ENCODE assay signal across 8 mouse cellular contexts in the genomic region with DNA sequence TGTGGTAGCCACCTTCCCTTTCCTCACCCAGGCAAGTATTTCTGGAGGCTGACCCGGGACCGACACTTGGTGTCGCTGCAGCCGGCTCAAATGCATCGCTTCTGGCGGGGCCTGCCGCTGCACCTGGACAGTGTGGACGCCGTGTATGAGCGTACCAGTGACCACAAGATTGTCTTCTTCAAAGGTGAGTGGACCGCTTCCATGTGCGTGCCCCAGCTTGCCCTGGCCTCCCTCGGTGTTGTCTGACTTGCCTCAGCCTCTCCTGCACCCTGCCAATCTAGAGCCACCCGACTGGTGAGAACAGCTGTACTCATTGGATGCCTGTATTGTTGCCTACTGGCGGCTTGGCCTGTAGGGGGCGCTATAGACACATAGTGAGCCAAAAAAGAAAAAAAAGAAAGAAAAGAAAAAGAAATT. TPM values are rescaled to one million over a fixed set of nuclear protein-coding genes. Genes with fewer than 3 reads are reported as not detected.
DNase-seq lines count a peak whose midpoint lies in the region; ATAC-seq lines count a peak whose summit lies in the region.
"Had no signal": no experiment of that assay in that cellular context is flagged by ENCODE, and none has a peak within 500 bp of the region (broad histone marks: within the 10 kb centered on the region; RNA-seq: fewer than 3 reads in every experiment).

No protein-coding gene starts in this region.

- no peaks in the 10 kb centered on the region for H3K27me3 ChIP-seq in kidney, embryonic 14.5 days (ENCODE audit: control insufficient read depth, insufficient read depth, low read length)
- H3K27me3 ChIP-seq in liver, embryonic 11.5 days (replicated peaks; ENCODE audit: control insufficient read depth, insufficient read depth, low read length), result no peaks in the 10 kb centered on the region

- no peak overlapping the region for H3K4me3 ChIP-seq in kidney, embryonic 14.5 days (ENCODE audit: low read length)
- H3K4me3 ChIP-seq in liver, embryonic 11.5 days (ENCODE audit: low read depth, low read length), result no peak overlapping the region
- H3K4me3 ChIP-seq: myocyte had no signal

- H3K36me3 ChIP-seq in kidney, embryonic 14.5 days (ENCODE audit: control insufficient read depth, insufficient read depth, low read length), result no peaks in the 10 kb centered on the region
- H3K36me3 ChIP-seq in liver, embryonic 11.5 days (ENCODE audit: control insufficient read depth, insufficient read depth, low read length), result no peaks in the 10 kb centered on the region

- no peak overlapping the region for H3K4me2 ChIP-seq in kidney, embryonic 14.5 days (replicated peaks; ENCODE audit: low read depth, low read length)
- H3K4me2 ChIP-seq in liver, embryonic 11.5 days, result peak overlapping the region; percentile 34; the same call in 1 of the 2 replicates

- H3K27ac ChIP-seq in kidney, embryonic 14.5 days (ENCODE audit: low read depth, low read length), result no peak overlapping the region
- no peak overlapping the region for H3K27ac ChIP-seq in liver, embryonic 11.5 days (ENCODE audit: low read depth, low read length)

- H3K9ac ChIP-seq in kidney, embryonic 14.5 days (ENCODE audit: low read depth, low read length), result no peak overlapping the region
- H3K9ac ChIP-seq in liver, embryonic 11.5 days (ENCODE audit: low read depth, low read length), result no peak overlapping the region

- 31% methylated on average over 16 of the region's 16 CpGs for WGBS in kidney, embryonic 14.5 days
- WGBS in liver, embryonic 11.5 days, result 46% methylated on average over 16 of the region's 16 CpGs

- ATAC-seq in kidney, embryonic 14.5 days (ENCODE audit: low FRiP score, low TSS enrichment), result no peak
- ATAC-seq in common myeloid progenitor, adult 5-6 weeks (replicated peaks; ENCODE audit: low read depth, poor library complexity, severe bottlenecking), result 0 out of 2 replicates have a peak, but pooled peaks have one; percentile 32
- ATAC-seq in liver, embryonic 11.5 days (replicated peaks; ENCODE audit: low FRiP score), result 0 out of 2 replicates have a peak, but pooled peaks have one; percentile 31
- ATAC-seq in megakaryocyte, adult 5-6 weeks (ENCODE audit: poor library complexity, severe bottlenecking), result no peak
- no peak for ATAC-seq in erythroid progenitor cell, adult 5-6 weeks (replicated peaks; ENCODE audit: low FRiP score, poor library complexity, severe bottlenecking)

- no peaks in the 10 kb centered on the region for H3K4me1 ChIP-seq in kidney, embryonic 14.5 days (ENCODE audit: control insufficient read depth, insufficient read depth, low read length)
- no peaks in the 10 kb centered on the region for H3K4me1 ChIP-seq in liver, embryonic 11.5 days (replicated peaks; ENCODE audit: control insufficient read depth, insufficient read depth, low read length)

- H3K9me3 ChIP-seq in kidney, embryonic 14.5 days (ENCODE audit: control insufficient read depth, low read length), result no peaks in the 10 kb centered on the region
- H3K9me3 ChIP-seq in liver, embryonic 11.5 days (ENCODE audit: control insufficient read depth, low read length), result no peaks in the 10 kb centered on the region

- peak; percentile 21 for DNase-seq in kidney, adult 11 months
- peak; percentile 67 for DNase-seq in ES-CJ7 (ENCODE audit: low read depth, low spot score)
- DNase-seq in liver, embryonic 11.5 days (ENCODE audit: low spot score), result no peak

RNA-seq across cellular contexts. Expression of a gene that starts 18.1 kb away (rescaled TPM):
- polyA plus RNA-seq in kidney, embryonic 14.5 days (2014; fragmentation: Nextera tagmentation; extraction: Ambion mirVana), result 2.0 TPM in 2 replicates
- 0.05 TPM in 1 of 2 replicates, not detected in the other for total RNA-seq in common myeloid progenitor, adult 5-6 weeks (2017)
- polyA plus RNA-seq in liver, embryonic 11.5 days (2014; fragmentation: Nextera tagmentation; extraction: Ambion mirVana), result 0.44 and 0.67 TPM in 2 replicates
- 0.18 and 0.49 TPM in 2 replicates for total RNA-seq in megakaryocyte, adult 5-6 weeks (2015)
- total RNA-seq in megakaryocyte, adult 5-6 weeks (2017), result 0.04 TPM in 2 replicates
- not detected in 2 replicates for total RNA-seq in erythroid progenitor cell, adult 5-6 weeks (2015; ENCODE audit: low replicate concordance)
- total RNA-seq in erythroid progenitor cell, adult 5-6 weeks (2017; ENCODE audit: low replicate concordance), result not detected in 2 replicates

Comparison
In these comparisons a context has a peak if more than half of its experiments do, and no peak if none do; other contexts are left out.
1. ATAC-seq: peak in common myeloid progenitor, adult 5-6 weeks (single experiment) and liver, embryonic 11.5 days (single experiment); none in kidney, embryonic 14.5 days (single experiment), megakaryocyte, adult 5-6 weeks (single experiment) and erythroid progenitor cell, adult 5-6 weeks (single experiment).